Mouse (Mus musculus) liver, embryonic 16.5 days (tissue): ENCODE results near the gene Drg1. TPM values are rescaled to one million over a fixed set of nuclear protein-coding genes. Genes with fewer than 3 reads are reported as not detected.
"Not testable (repeated sequence)": the region's sequence is repeated elsewhere in the genome, so short reads cannot be mapped to it uniquely, and the experiment has no call there.

ENCODE experiments used
- ATAC-seq: fragments of 200-750 bp; cut with Nextera tagmentation; 2 replicates; pipeline ENCODE4 v1.8.0; 2017; ENCODE audit warnings: low read depth, mild to moderate bottlenecking, moderate number of reproducible peaks, moderate library complexity
- H3K27ac ChIP-seq: fragments of 300-500 bp; sonication (generic); 2 replicates; pipeline ENCODE4 v1.5.1; 2014; ENCODE audit warnings: mild to moderate bottlenecking, low read length
- H3K27me3 ChIP-seq: fragments of 300-500 bp; sonication (generic); 2 replicates; pipeline ENCODE4 v1.6.1; 2014; ENCODE audit warnings: low read depth, low read length, mixed read lengths; ENCODE audit not compliant: control insufficient read depth, insufficient read depth
- H3K36me3 ChIP-seq: fragments of 300-500 bp; sonication (generic); 2 replicates; pipeline ENCODE4 v1.6.1; 2014; ENCODE audit warnings: mild to moderate bottlenecking; ENCODE audit not compliant: control insufficient read depth, insufficient read depth
- H3K4me1 ChIP-seq: fragments of 300-500 bp; sonication (generic); 2 replicates; pipeline ENCODE4 v1.6.1; 2014; ENCODE audit warnings: low read depth, low read length, mixed read lengths; ENCODE audit not compliant: control insufficient read depth
- H3K4me2 ChIP-seq: fragments of 300-500 bp; sonication (generic); 2 replicates; pipeline ENCODE4 v1.6.1; 2014; ENCODE audit warnings: low read depth, low read length, mixed read lengths
- H3K4me3 ChIP-seq: fragments of 300-500 bp; sonication (generic); 2 replicates; pipeline ENCODE4 v1.5.1; 2014; ENCODE audit warnings: low read depth, mild to moderate bottlenecking, low read length
- H3K9ac ChIP-seq: fragments of 300-500 bp; sonication (generic); 2 replicates; pipeline ENCODE4 v1.6.1; 2014; ENCODE audit warnings: low read depth, low read length
- H3K9me3 ChIP-seq: fragments of 300-500 bp; sonication (generic); replicated peaks from 2 replicates; pipeline ENCODE4 v1.6.1; 2016; ENCODE audit warnings: low read length; ENCODE audit not compliant: control insufficient read depth
- WGBS: fragments of 180-500 bp; shearing (Covaris S2); extraction: QIAGEN DNeasy Blood & Tissue Kit; methylation state at CpG from one replicate; pipeline ENCODE4 v1.1.7; 2014; ENCODE audit not compliant: insufficient replicate concordance; 5-methylcytosine and 5-hydroxymethylcytosine counted together
- polyA plus RNA-seq: library from polyadenylated mRNA; unstranded; fragments of >200 nt; fragmentation: Nextera tagmentation; extraction: Ambion mirVana; gene quantifications from 2 replicates; pipeline ENCODE4 v1.2.1, GENCODE M21; 2015

Drg1 gene
- polyA plus RNA-seq, 1 experiment from 2014 or later = 91.6 TPM

- not testable (repeated sequence) for H3K36me3 ChIP-seq, H3K9ac ChIP-seq, H3K4me3 ChIP-seq, H3K4me1 ChIP-seq, ATAC-seq, H3K27me3 ChIP-seq, H3K9me3 ChIP-seq, H3K27ac ChIP-seq, H3K4me2 ChIP-seq
- WGBS = 61% methylated on average over 4 of the region's 4 CpGs
Measured at GRCm38 (mm10) chr11:3167571-3168001, 98.6 kb downstream of the Drg1 start.

- 0 out of 2 replicates have a peak, but pooled peaks have one; percentile 1 for ATAC-seq
- whole genome bisulfite sequencing = 80% methylated on average over 4 of the region's 4 CpGs
Measured at GRCm38 (mm10) chr11:3167129-3167528, 99.1 kb downstream of the Drg1 start.

GRCm38 (mm10) chr11:3166321-3166720, 99.9 kb downstream of the Drg1 start:
- H3K4me3 ChIP-seq, ATAC-seq, H3K27me3 ChIP-seq, H3K9ac ChIP-seq, H3K36me3 ChIP-seq, H3K4me1 ChIP-seq, H3K9me3 ChIP-seq, H3K27ac ChIP-seq, H3K4me2 ChIP-seq: not testable (repeated sequence)

More at GRCm38 (mm10) chr11:3167129-3167528, 99.1 kb downstream of the Drg1 start:
- not testable (repeated sequence) for H3K4me1 ChIP-seq, H3K4me2 ChIP-seq, H3K4me3 ChIP-seq, H3K27me3 ChIP-seq, H3K36me3 ChIP-seq, H3K9me3 ChIP-seq, H3K27ac ChIP-seq, H3K9ac ChIP-seq

GRCm38 (mm10) chr11:3165210-3165782, 100.9 kb downstream of the Drg1 start:
- not testable (repeated sequence) for H3K4me3 ChIP-seq, H3K9me3 ChIP-seq, H3K36me3 ChIP-seq, H3K4me2 ChIP-seq, H3K27me3 ChIP-seq, H3K27ac ChIP-seq, H3K9ac ChIP-seq, H3K4me1 ChIP-seq
- ATAC-seq = peak; percentile 20
- 77% methylated on average over 3 of the region's 5 CpGs for WGBS

GRCm38 (mm10) chr11:3163661-3164060, 102.6 kb downstream of the Drg1 start:
- ATAC-seq, H3K4me2 ChIP-seq, H3K9me3 ChIP-seq, H3K9ac ChIP-seq, H3K27ac ChIP-seq, H3K4me1 ChIP-seq, H3K36me3 ChIP-seq, H3K4me3 ChIP-seq, H3K27me3 ChIP-seq: not testable (repeated sequence)
- 47% methylated on average over 3 of the region's 3 CpGs for WGBS

- H3K4me1 ChIP-seq, H3K27me3 ChIP-seq, H3K9ac ChIP-seq, ATAC-seq, H3K4me3 ChIP-seq, H3K9me3 ChIP-seq, H3K36me3 ChIP-seq, H3K27ac ChIP-seq, H3K4me2 ChIP-seq: not testable (repeated sequence)
- 76% methylated on average over 2 of the region's 2 CpGs for WGBS
Measured at GRCm38 (mm10) chr11:3163122-3163521, 103.1 kb downstream of the Drg1 start.

- ATAC-seq = peak; percentile 23; the same call in 1 of the 2 replicates
- H3K27me3 ChIP-seq, H3K9me3 ChIP-seq, H3K4me1 ChIP-seq, H3K4me3 ChIP-seq, H3K4me2 ChIP-seq, H3K36me3 ChIP-seq, H3K9ac ChIP-seq, H3K27ac ChIP-seq: not testable (repeated sequence)
- WGBS = 43% methylated on average over 5 of the region's 5 CpGs
Measured at GRCm38 (mm10) chr11:3162236-3162897, 103.8 kb downstream of the Drg1 start.

GRCm38 (mm10) chr11:3161370-3161769, 104.8 kb downstream of the Drg1 start:
- not testable (repeated sequence) for H3K9ac ChIP-seq, H3K4me2 ChIP-seq, H3K36me3 ChIP-seq, H3K9me3 ChIP-seq, H3K4me3 ChIP-seq, H3K27ac ChIP-seq, ATAC-seq, H3K4me1 ChIP-seq, H3K27me3 ChIP-seq
- 29% methylated on average over 1 of the region's 2 CpGs for WGBS

GRCm38 (mm10) chr11:3158800-3159199, 107.4 kb downstream of the Drg1 start:
- H3K4me1 ChIP-seq, H3K9me3 ChIP-seq, H3K27ac ChIP-seq, H3K9ac ChIP-seq, H3K27me3 ChIP-seq, H3K4me3 ChIP-seq, ATAC-seq, H3K36me3 ChIP-seq, H3K4me2 ChIP-seq: not testable (repeated sequence)
- 78% methylated on average over 4 of the region's 4 CpGs for WGBS
